Mouse (Mus musculus): ENCODE data around the gene Ticam1. TPM values are rescaled to one million over a fixed set of nuclear protein-coding genes. Genes with fewer than 3 reads are reported as not detected.

Ticam1 gene
- total and polyA plus RNA-seq, 2 experiments from 2014 or later: 0.91 to 3.7 TPM

DNA sequence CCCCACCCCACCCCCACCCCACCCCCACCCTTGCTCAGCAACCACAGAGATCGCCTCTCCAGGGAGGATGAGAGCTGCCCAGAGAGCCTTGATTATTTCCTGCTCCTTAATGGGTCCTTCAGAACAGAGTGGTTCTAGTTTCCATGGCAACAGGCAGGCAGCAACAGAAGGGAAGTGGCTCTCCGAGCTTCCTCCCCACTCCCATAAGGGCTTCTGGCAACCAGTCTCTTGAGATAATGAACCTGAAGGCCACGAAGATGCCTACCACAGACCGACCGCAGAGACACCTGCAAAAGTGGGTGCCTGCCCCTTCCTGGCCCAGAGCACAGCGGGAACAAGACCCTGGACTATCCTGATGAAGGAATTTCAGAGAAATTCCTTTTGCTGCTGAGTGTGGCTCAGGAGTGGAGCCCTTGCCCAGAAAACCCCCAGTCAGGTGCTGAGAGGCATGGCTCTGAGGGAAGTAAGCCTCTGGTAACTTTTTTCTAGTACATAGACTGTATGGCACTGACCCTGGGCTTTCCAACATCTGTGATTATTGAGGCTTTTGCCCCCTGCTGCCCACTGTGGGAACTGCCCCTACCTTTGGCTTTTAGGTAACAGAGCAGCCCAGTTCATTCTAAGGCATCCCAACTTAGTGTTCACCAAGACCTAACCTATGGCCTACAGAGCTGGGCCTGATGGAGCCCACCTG lies 25.3 kb downstream of the Ticam1 start:
- peak overlapping the region; percentile 77 for H3K27ac ChIP-seq (ENCODE audit: low read depth, low read length)
- ATAC-seq (ENCODE audit: low FRiP score): peak; percentile 25; the same call in 1 of the 2 replicates
- H3K27me3 ChIP-seq (ENCODE audit: insufficient read depth, low read length): no peaks in the 10 kb centered on the region
- no peaks in the 10 kb centered on the region for H3K9me3 ChIP-seq (ENCODE audit: low read length)
- H3K4me1 ChIP-seq (ENCODE audit: insufficient read depth, low read length): peaks cover 9% of the 10 kb centered on the region; the same call in 1 of the 2 replicates
- WGBS: 14% methylated on average over 6 of the region's 6 CpGs
- H3K9ac ChIP-seq (replicated peaks; ENCODE audit: low read length, poor library complexity, severe bottlenecking): no peak overlapping the region
- peak; percentile 79 for DNase-seq (ENCODE audit: low spot score)
- TF ChIP-seq CTCF (IDR thresholded peaks at IDR 0.05): peak; percentile 77
- no peaks in the 10 kb centered on the region for H3K36me3 ChIP-seq (ENCODE audit: insufficient read depth, low read length)
- H3K4me2 ChIP-seq (ENCODE audit: low read depth, low read length, poor library complexity, severe bottlenecking): peak overlapping the region; percentile 5; the same call in 1 of the 2 replicates
- no peak overlapping the region for H3K4me3 ChIP-seq (ENCODE audit: low read depth, low read length)

DNA sequence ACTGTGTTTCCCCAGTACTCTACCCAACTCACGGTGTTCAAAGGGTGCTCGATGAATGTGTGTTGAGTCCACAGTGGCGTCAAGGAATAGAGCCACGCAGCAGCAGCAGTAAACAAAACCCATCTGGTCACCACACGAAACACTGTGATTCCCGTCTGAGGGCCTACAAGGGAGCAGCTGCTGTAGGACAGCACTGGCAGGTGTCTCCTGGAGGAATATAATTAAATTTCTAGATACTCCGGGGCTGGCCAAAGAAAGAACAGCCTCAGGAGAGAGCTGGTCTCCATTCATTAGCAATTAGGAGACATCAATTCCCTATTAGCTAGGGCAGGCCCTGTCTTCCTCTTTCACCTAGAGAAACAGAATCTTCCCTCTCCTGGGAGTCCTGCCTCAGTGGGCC lies 31.0 kb downstream of the Ticam1 start:
- ATAC-seq (ENCODE audit: low FRiP score): no peak
- WGBS: 49% methylated on average over 7 of the region's 7 CpGs
- no peak for DNase-seq (ENCODE audit: low spot score)

GRCm38 (mm10) chr17:56241541-56242401 lies 34.8 kb downstream of the Ticam1 start:
- H3K9me3 ChIP-seq (ENCODE audit: low read length): no peaks in the 10 kb centered on the region
- peak; percentile 44 for TF ChIP-seq CTCF (IDR thresholded peaks at IDR 0.05)
- H3K4me1 ChIP-seq (ENCODE audit: insufficient read depth, low read length): no peaks in the 10 kb centered on the region
- DNase-seq (ENCODE audit: low spot score) (peak; percentile 90), ATAC-seq (ENCODE audit: low FRiP score) (peak; percentile 91)
- under 1% methylated on average over 33 of the region's 33 CpGs for WGBS
- no peaks in the 10 kb centered on the region for H3K36me3 ChIP-seq (ENCODE audit: insufficient read depth, low read length)
- peak overlapping the region; percentile 40 for H3K27ac ChIP-seq (ENCODE audit: low read depth, low read length)
- H3K27me3 ChIP-seq (ENCODE audit: insufficient read depth, low read length): no peaks in the 10 kb centered on the region
- H3K4me2 ChIP-seq (ENCODE audit: low read depth, low read length, poor library complexity, severe bottlenecking): peak overlapping the region; percentile 44
- peak overlapping the region; percentile 61 for H3K9ac ChIP-seq (replicated peaks; ENCODE audit: low read length, poor library complexity, severe bottlenecking)
- H3K4me3 ChIP-seq (ENCODE audit: low read depth, low read length): peak overlapping the region; percentile 45

More for the DNA sequence above, 31.0 kb downstream of the Ticam1 start:
- Histone ChIP-seq H3K27ac (ENCODE audit: low read depth, low read length) (no peak overlapping the region), H3K4me2 (ENCODE audit: low read depth, low read length, poor library complexity, severe bottlenecking) (no peak overlapping the region), H3K9ac (replicated peaks; ENCODE audit: low read length, poor library complexity, severe bottlenecking) (no peak overlapping the region), H3K9me3 (ENCODE audit: low read length) (no peaks in the 10 kb centered on the region), H3K27me3 (ENCODE audit: insufficient read depth, low read length) (no peaks in the 10 kb centered on the region), H3K4me3 (ENCODE audit: low read depth, low read length) (no peak overlapping the region), H3K4me1 (ENCODE audit: insufficient read depth, low read length) (peaks cover 4% of the 10 kb centered on the region; the same call in 1 of the 2 replicates), H3K36me3 (ENCODE audit: insufficient read depth, low read length) (no peaks in the 10 kb centered on the region)
- TF ChIP-seq CTCF (IDR thresholded peaks at IDR 0.05): no peak

GRCm38 (mm10) chr17:56233818-56234469 lies 42.6 kb downstream of the Ticam1 start:
- H3K27ac ChIP-seq (ENCODE audit: low read depth, low read length): no peak overlapping the region
- H3K36me3 ChIP-seq (ENCODE audit: insufficient read depth, low read length): no peaks in the 10 kb centered on the region
- H3K4me2 ChIP-seq (ENCODE audit: low read depth, low read length, poor library complexity, severe bottlenecking): peak overlapping the region; percentile 43
- 2% methylated on average over 14 of the region's 14 CpGs for WGBS
- peak; percentile 93 for ATAC-seq (ENCODE audit: low FRiP score)
- no peaks in the 10 kb centered on the region for H3K9me3 ChIP-seq (ENCODE audit: low read length)
- DNase-seq (ENCODE audit: low spot score): peak; percentile 95
- no peak for TF ChIP-seq CTCF (IDR thresholded peaks at IDR 0.05)
- no peak overlapping the region for H3K9ac ChIP-seq (replicated peaks; ENCODE audit: low read length, poor library complexity, severe bottlenecking)
- peak overlapping the region; percentile 16 for H3K4me3 ChIP-seq (ENCODE audit: low read depth, low read length)
- H3K4me1 ChIP-seq (ENCODE audit: insufficient read depth, low read length): peaks cover 6% of the 10 kb centered on the region; the same call in 1 of the 2 replicates
- no peaks in the 10 kb centered on the region; the same call in 1 of the 2 replicates for H3K27me3 ChIP-seq (ENCODE audit: insufficient read depth, low read length)

- peak overlapping the region; percentile 43 for H3K4me2 ChIP-seq (ENCODE audit: low read depth, low read length, poor library complexity, severe bottlenecking)
- H3K9me3 ChIP-seq (ENCODE audit: low read length): no peaks in the 10 kb centered on the region
- DNase-seq (ENCODE audit: low spot score) (no peak), ATAC-seq (ENCODE audit: low FRiP score) (0 out of 2 replicates have a peak, but pooled peaks have one; percentile 6)
- peak overlapping the region; percentile 16; the same call in 1 of the 2 replicates for H3K4me3 ChIP-seq (ENCODE audit: low read depth, low read length)
- 0 out of 2 replicates have a peak overlapping the region, but pooled peaks have one; percentile 27 for H3K27ac ChIP-seq (ENCODE audit: low read depth, low read length)
- peaks cover 6% of the 10 kb centered on the region; the same call in 1 of the 2 replicates for H3K4me1 ChIP-seq (ENCODE audit: insufficient read depth, low read length)
- H3K27me3 ChIP-seq (ENCODE audit: insufficient read depth, low read length): no peaks in the 10 kb centered on the region; the same call in 1 of the 2 replicates
- WGBS: 43% methylated on average over 8 of the region's 8 CpGs
- no peak overlapping the region for H3K9ac ChIP-seq (replicated peaks; ENCODE audit: low read length, poor library complexity, severe bottlenecking)
- H3K36me3 ChIP-seq (ENCODE audit: insufficient read depth, low read length): no peaks in the 10 kb centered on the region
- no peak for TF ChIP-seq CTCF (IDR thresholded peaks at IDR 0.05)
Observed at GRCm38 (mm10) chr17:56233389-56233788, 43.2 kb downstream of the Ticam1 start.
